Mouse (Mus musculus): Measurements from ENCODE around the gene Adora1. TPM values are rescaled to one million over a fixed set of nuclear protein-coding genes. Genes with fewer than 3 reads are reported as not detected.

The Adora1 gene
- total and polyA plus RNA-seq, 2 experiments = 3.2 to 17.0 TPM

DNA sequence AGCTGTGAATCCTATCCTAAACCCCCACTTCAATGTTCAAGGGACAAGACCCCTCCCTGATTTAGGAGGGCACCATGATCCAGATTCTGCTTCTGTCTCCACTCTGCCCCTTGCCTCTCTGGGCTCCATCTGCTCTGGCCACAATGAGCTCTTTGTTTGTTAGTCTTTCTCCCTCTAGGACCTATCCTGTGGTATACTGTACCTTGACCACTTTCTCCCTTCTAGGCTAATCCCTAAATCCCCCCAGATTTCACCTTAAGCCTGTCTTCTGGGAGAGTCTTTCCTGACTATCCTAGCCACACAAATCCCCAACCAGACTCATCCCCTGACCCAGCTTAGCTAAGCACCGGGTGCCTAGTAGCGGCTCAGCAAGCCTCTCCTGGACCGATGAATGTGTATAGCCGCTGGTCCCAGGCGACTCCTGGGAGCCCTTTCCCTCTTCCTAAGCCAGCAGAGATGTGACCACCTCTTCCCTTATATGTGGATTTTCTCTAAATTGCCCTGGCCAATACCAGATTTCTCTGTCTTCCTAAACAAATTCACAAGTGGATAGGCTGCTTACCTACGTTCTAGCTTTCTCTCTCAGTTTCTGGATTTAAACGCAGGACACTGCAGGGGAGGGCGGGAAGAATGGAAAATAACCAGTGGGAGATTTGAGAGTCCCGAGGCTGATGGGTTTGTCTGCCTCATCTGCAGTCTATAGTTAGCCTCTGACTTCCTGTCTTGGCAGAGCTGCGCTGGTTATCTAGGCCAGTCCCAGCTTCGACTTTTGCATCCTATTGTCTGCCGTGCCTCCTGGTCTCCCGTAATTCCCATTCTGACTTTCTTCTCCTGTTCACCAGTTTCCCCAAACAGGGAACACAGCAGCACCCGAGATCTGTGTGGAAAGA lies 67.6 kb downstream of the Adora1 start:
- H3K4me3 ChIP-seq (ENCODE audit: insufficient read depth, low read depth, low read length) = no peak overlapping the region
- no peaks in the 10 kb centered on the region for H3K79me2 ChIP-seq (ENCODE audit: control insufficient read depth, insufficient read depth, low read length)
- TF ChIP-seq POLR2A (IDR thresholded peaks at IDR 0.05; ENCODE audit: extremely low read depth, insufficient read depth, low read length) (no peak), CTCF (IDR thresholded peaks at IDR 0.05; ENCODE audit: low read depth, low read length) (no peak)
- no peaks in the 10 kb centered on the region for H3K27me3 ChIP-seq (ENCODE audit: control insufficient read depth, insufficient read depth, low read length)
- no peak overlapping the region for H3K27ac ChIP-seq (replicated peaks; ENCODE audit: insufficient read depth, low read depth, low read length)
- H3K36me3 ChIP-seq (ENCODE audit: control insufficient read depth, insufficient read depth, low read length) = no peaks in the 10 kb centered on the region
- H3K4me1 ChIP-seq (ENCODE audit: control insufficient read depth, insufficient read depth, low read length) = no peaks in the 10 kb centered on the region
- no peak overlapping the region for H3K9ac ChIP-seq (ENCODE audit: low read depth, low read length)
- no peak for DNase-seq (ENCODE audit: extremely low read depth, low read depth, low spot score)
- WGBS = 72% methylated on average over 14 of the region's 14 CpGs

DNA sequence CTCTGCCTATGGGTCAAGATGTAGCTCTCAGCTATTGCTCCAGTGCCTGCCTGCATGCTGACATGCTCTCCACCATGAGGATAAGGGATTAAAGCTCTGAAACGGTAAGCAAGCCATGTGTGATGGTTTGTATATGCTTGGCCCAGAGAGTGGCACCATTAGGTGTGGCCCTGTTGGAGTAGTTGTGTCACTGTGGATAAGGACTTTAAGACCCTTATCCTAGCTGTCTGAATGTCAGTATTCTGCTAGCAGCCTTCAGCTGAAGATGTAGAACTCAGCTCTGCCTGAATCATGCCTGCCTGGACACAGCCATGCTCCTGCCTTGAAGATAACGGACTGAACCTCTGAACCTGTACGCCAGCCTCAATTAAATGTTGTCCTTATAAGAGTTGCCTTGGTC lies 68.7 kb downstream of the Adora1 start:
- Histone ChIP-seq H3K4me3 (ENCODE audit: insufficient read depth, low read depth, low read length) (no peak overlapping the region), H3K4me1 (ENCODE audit: control insufficient read depth, insufficient read depth, low read length) (no peaks in the 10 kb centered on the region), H3K27ac (replicated peaks; ENCODE audit: insufficient read depth, low read depth, low read length) (no peak overlapping the region), H3K79me2 (ENCODE audit: control insufficient read depth, insufficient read depth, low read length) (no peaks in the 10 kb centered on the region), H3K27me3 (ENCODE audit: control insufficient read depth, insufficient read depth, low read length) (no peaks in the 10 kb centered on the region), H3K36me3 (ENCODE audit: control insufficient read depth, insufficient read depth, low read length) (no peaks in the 10 kb centered on the region), H3K9ac (ENCODE audit: low read depth, low read length) (no peak overlapping the region)
- WGBS = 98% methylated on average over 3 of the region's 3 CpGs
- DNase-seq (ENCODE audit: extremely low read depth, low read depth, low spot score) = no peak
- TF ChIP-seq CTCF (IDR thresholded peaks at IDR 0.05; ENCODE audit: low read depth, low read length) = no peak
- TF ChIP-seq POLR2A (IDR thresholded peaks at IDR 0.05; ENCODE audit: extremely low read depth, insufficient read depth, low read length) = no peak

DNA sequence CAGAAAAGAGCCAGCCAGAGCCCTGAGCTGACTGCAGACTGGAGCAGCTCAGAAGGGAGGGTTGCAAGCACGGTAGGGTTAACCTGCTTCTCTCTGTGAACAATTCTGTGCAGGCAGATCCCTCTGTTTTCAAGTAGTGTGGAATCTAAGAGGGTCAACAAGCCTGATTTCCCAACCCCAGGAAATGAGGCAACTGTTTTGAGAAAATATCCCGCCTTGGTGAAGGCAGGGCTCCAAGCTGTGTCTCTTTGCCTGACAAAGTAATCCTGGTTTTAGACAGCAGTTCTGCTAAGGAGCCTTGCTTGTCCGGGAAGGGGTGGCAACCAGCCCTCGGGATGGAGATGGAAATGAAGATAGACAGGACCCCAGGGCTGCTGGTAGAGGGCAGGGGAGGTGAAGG lies 70.8 kb downstream of the Adora1 start:
- no peak for TF ChIP-seq CTCF (IDR thresholded peaks at IDR 0.05; ENCODE audit: low read depth, low read length)
- TF ChIP-seq POLR2A (IDR thresholded peaks at IDR 0.05; ENCODE audit: extremely low read depth, insufficient read depth, low read length) = no peak
- Histone ChIP-seq H3K36me3 (ENCODE audit: control insufficient read depth, insufficient read depth, low read length) (no peaks in the 10 kb centered on the region), H3K9ac (ENCODE audit: low read depth, low read length) (no peak overlapping the region), H3K27me3 (ENCODE audit: control insufficient read depth, insufficient read depth, low read length) (no peaks in the 10 kb centered on the region), H3K79me2 (ENCODE audit: control insufficient read depth, insufficient read depth, low read length) (no peaks in the 10 kb centered on the region), H3K4me3 (ENCODE audit: insufficient read depth, low read depth, low read length) (no peak overlapping the region), H3K27ac (replicated peaks; ENCODE audit: insufficient read depth, low read depth, low read length) (no peak overlapping the region), H3K4me1 (ENCODE audit: control insufficient read depth, insufficient read depth, low read length) (no peaks in the 10 kb centered on the region)
- no peak for DNase-seq (ENCODE audit: extremely low read depth, low read depth, low spot score)
- WGBS = 52% methylated on average over 4 of the region's 4 CpGs

GRCm38 (mm10) chr1:134163476-134163875 lies 71.8 kb downstream of the Adora1 start:
- WGBS = 31% methylated on average over 7 of the region's 7 CpGs

GRCm38 (mm10) chr1:134162510-134163225 lies 72.6 kb downstream of the Adora1 start:
- Histone ChIP-seq H3K27ac (replicated peaks; ENCODE audit: insufficient read depth, low read depth, low read length) (no peak overlapping the region), H3K79me2 (ENCODE audit: control insufficient read depth, insufficient read depth, low read length) (no peaks in the 10 kb centered on the region), H3K9ac (ENCODE audit: low read depth, low read length) (no peak overlapping the region), H3K36me3 (ENCODE audit: control insufficient read depth, insufficient read depth, low read length) (no peaks in the 10 kb centered on the region), H3K27me3 (ENCODE audit: control insufficient read depth, insufficient read depth, low read length) (no peaks in the 10 kb centered on the region), H3K4me3 (ENCODE audit: insufficient read depth, low read depth, low read length) (no peak overlapping the region), H3K4me1 (ENCODE audit: control insufficient read depth, insufficient read depth, low read length) (no peaks in the 10 kb centered on the region)
- WGBS = 87% methylated on average over 6 of the region's 6 CpGs
- DNase-seq (ENCODE audit: extremely low read depth, low read depth, low spot score) = peak; percentile 14
- TF ChIP-seq POLR2A (IDR thresholded peaks at IDR 0.05; ENCODE audit: extremely low read depth, insufficient read depth, low read length) (no peak), CTCF (IDR thresholded peaks at IDR 0.05; ENCODE audit: low read depth, low read length) (no peak)

More at GRCm38 (mm10) chr1:134163476-134163875, 71.8 kb downstream of the Adora1 start:
- no peak for TF ChIP-seq CTCF (IDR thresholded peaks at IDR 0.05; ENCODE audit: low read depth, low read length)
- TF ChIP-seq POLR2A (IDR thresholded peaks at IDR 0.05; ENCODE audit: extremely low read depth, insufficient read depth, low read length) = no peak
- peak; percentile 81 for DNase-seq (ENCODE audit: extremely low read depth, low read depth, low spot score)
- Histone ChIP-seq H3K9ac (ENCODE audit: low read depth, low read length) (no peak overlapping the region), H3K4me1 (ENCODE audit: control insufficient read depth, insufficient read depth, low read length) (no peaks in the 10 kb centered on the region), H3K4me3 (ENCODE audit: insufficient read depth, low read depth, low read length) (no peak overlapping the region), H3K36me3 (ENCODE audit: control insufficient read depth, insufficient read depth, low read length) (no peaks in the 10 kb centered on the region), H3K27me3 (ENCODE audit: control insufficient read depth, insufficient read depth, low read length) (no peaks in the 10 kb centered on the region), H3K79me2 (ENCODE audit: control insufficient read depth, insufficient read depth, low read length) (no peaks in the 10 kb centered on the region), H3K27ac (replicated peaks; ENCODE audit: insufficient read depth, low read depth, low read length) (no peak overlapping the region)

Measured in liver, adult 2 months (tissue).